Comparison of ENCODE assay signal across 9 mouse cellular contexts in the genomic region with DNA sequence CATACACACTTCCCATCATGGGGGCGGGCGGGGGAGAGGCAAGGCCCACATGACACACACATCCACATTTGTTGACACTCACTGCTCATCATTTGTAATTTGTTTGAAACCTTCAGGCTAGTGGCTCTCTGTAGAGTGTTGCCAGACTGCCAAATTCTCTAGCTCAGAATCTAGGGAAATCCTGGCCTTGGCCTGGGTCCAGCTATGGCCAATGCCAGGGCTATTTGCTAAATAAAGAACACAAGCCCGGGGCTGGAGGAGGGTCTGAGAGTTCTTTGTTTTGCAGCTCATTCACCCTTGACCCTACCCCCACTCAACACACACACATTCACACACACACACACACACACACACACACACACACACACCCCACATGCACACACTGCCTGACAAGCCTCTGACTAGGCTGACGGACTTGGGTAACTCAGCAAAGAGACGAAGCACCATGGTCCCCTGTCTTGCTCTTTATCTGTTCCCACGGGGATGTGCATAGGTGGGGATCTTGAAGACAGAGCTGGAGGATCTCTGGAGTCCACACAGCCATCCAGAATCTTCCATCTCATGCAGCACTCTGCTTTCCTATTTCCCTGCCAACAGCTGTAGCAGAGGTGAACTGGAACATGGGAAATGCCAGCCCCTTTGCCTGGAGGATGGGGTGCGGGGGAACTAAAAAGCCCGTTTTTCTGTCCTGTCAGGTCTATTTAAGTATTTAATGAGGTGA.
DNase-seq lines count a peak whose midpoint lies in the region; ATAC-seq and TF ChIP-seq lines count a peak whose summit lies in the region.
"Had no signal": no experiment of that assay in that cellular context is flagged by ENCODE, and none has a peak within 500 bp of the region (broad histone marks: within the 10 kb centered on the region; RNA-seq: fewer than 3 reads in every experiment).

No protein-coding gene starts in this region.

- H3K4me2 ChIP-seq in forebrain, embryonic 16.5 days (ENCODE audit: low read length), result no peak overlapping the region
- H3K4me2 ChIP-seq in stomach, embryonic 15.5 days, result no peak overlapping the region
- H3K4me2 ChIP-seq in intestine, embryonic 15.5 days (replicated peaks), result no peak overlapping the region

- TF ChIP-seq POLR2A in brain, embryonic 14.5 days (IDR thresholded peaks at IDR 0.05; ENCODE audit: borderline replicate concordance, extremely low read depth, insufficient read depth, insufficient read length, poor library complexity, severe bottlenecking), result no peak

- no peak overlapping the region for H3K27ac ChIP-seq in forebrain, embryonic 16.5 days (ENCODE audit: low read length)
- no peak overlapping the region for H3K27ac ChIP-seq in stomach, embryonic 15.5 days
- H3K27ac ChIP-seq in intestine, embryonic 15.5 days, result no peak overlapping the region
- H3K27ac ChIP-seq: liver, embryonic 14.5 days had no signal

- no peaks in the 10 kb centered on the region for H3K27me3 ChIP-seq in forebrain, embryonic 16.5 days (replicated peaks; ENCODE audit: control insufficient read depth, insufficient read depth, low read length)
- no peaks in the 10 kb centered on the region for H3K27me3 ChIP-seq in stomach, embryonic 15.5 days (replicated peaks)
- no peaks in the 10 kb centered on the region; the same call in 1 of the 2 replicates for H3K27me3 ChIP-seq in intestine, embryonic 15.5 days (replicated peaks)

- intact Hi-C loops in heart, postnatal 10 days (cut with DNase I), result loop anchor here (2.0 to 5.0 kb wide), 2 partner anchors 36 to 109 kb away; a partner anchor contains a TSS

- no peak overlapping the region for H3K4me3 ChIP-seq in forebrain, embryonic 16.5 days (replicated peaks; ENCODE audit: low read length)
- H3K4me3 ChIP-seq in stomach, embryonic 15.5 days (replicated peaks), result no peak overlapping the region
- no peak overlapping the region for H3K4me3 ChIP-seq in intestine, embryonic 15.5 days (replicated peaks)

- H3K9me3 ChIP-seq in forebrain, embryonic 16.5 days (ENCODE audit: control insufficient read depth, low read length), result no peaks in the 10 kb centered on the region
- H3K9me3 ChIP-seq in stomach, embryonic 15.5 days, result no peaks in the 10 kb centered on the region
- H3K9me3 ChIP-seq in intestine, embryonic 15.5 days, result no peaks in the 10 kb centered on the region

- peaks cover 14% of the 10 kb centered on the region for H3K4me1 ChIP-seq in forebrain, embryonic 16.5 days (replicated peaks; ENCODE audit: control insufficient read depth, insufficient read depth, low read length)
- H3K4me1 ChIP-seq in stomach, embryonic 15.5 days, result no peaks in the 10 kb centered on the region
- 0 out of 2 replicates have a peak, but pooled peaks cover 3% of the 10 kb centered on the region for H3K4me1 ChIP-seq in intestine, embryonic 15.5 days (replicated peaks)

- peak; percentile 92 for DNase-seq in Muller cell, postnatal 12 days (ENCODE audit: inconsistent ontology term)
- peak; percentile 95 for DNase-seq in brain, embryonic 14.5 days (ENCODE audit: low read depth)
- DNase-seq in heart, postnatal 10 days, result peak; percentile 75 to 86
- peak; percentile 75 to 83 for DNase-seq in layer of hippocampus, postnatal 14 days (ENCODE audit: low spot score in 2 of 2)
- DNase-seq in lung, postnatal 14 days, result peak; percentile 80

- H3K36me3 ChIP-seq in forebrain, embryonic 16.5 days (ENCODE audit: control insufficient read depth, insufficient read depth), result no peaks in the 10 kb centered on the region
- no peaks in the 10 kb centered on the region for H3K36me3 ChIP-seq in stomach, embryonic 15.5 days
- H3K36me3 ChIP-seq in intestine, embryonic 15.5 days, result no peaks in the 10 kb centered on the region

- H3K9ac ChIP-seq in forebrain, embryonic 16.5 days (replicated peaks; ENCODE audit: low read depth, low read length), result no peak overlapping the region
- H3K9ac ChIP-seq in stomach, embryonic 15.5 days, result no peak overlapping the region
- no peak overlapping the region for H3K9ac ChIP-seq in intestine, embryonic 15.5 days
- H3K9ac ChIP-seq: liver, embryonic 14.5 days had no signal

- WGBS in forebrain, embryonic 16.5 days, result 33% methylated on average over 8 of the region's 8 CpGs
- 50% methylated on average over 8 of the region's 8 CpGs for WGBS in stomach, embryonic 15.5 days
- 59% methylated on average over 8 of the region's 8 CpGs for WGBS in intestine, embryonic 15.5 days

- peak; percentile 78 for ATAC-seq in forebrain, embryonic 16.5 days
- ATAC-seq in stomach, embryonic 15.5 days (ENCODE audit: insufficient read depth, low FRiP score, low read depth), result peak; percentile 53; the same call in 1 of the 2 replicates
- ATAC-seq in intestine, embryonic 15.5 days, result no peak; the same call in 1 of the 2 replicates

- TF ChIP-seq CTCF in brain, embryonic 14.5 days (IDR thresholded peaks at IDR 0.05; ENCODE audit: borderline replicate concordance, extremely low read depth, insufficient read depth, insufficient read length), result no peak
